Mouse (Mus musculus): Measurements from ENCODE around the gene Ttll11. TPM values are rescaled to one million over a fixed set of nuclear protein-coding genes. Genes with fewer than 3 reads are reported as not detected.
A peak's percentile ranks its signal among the peaks of the same experiment; 100 is the strongest.

Gene Ttll11
- total and polyA plus RNA-seq, 2 experiments from 2014 or later, result 1.7 to 5.0 TPM

DNA sequence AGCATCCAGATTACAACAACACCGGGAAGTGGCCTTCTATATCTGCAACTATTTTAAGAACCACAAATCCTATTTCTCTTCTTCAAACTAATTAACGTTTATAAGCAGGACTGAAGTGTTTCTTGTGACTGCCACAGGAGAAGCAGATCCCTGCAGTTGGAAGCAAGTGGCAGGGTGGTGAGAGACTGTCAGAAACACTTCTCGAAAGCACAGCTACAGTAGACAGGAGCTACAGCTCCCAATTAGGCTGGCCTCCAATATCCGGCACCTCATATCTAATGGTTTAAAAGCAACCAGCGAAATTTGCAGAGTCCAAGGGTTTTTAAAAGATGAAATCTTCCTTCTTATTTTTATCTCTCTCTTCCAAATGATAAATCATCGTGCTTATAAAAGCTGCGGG is 104.1 kb downstream of the Ttll11 start:
- Histone ChIP-seq H3K4me1 (ENCODE audit: control insufficient read depth, insufficient read depth) (peaks cover 5% of the 10 kb centered on the region), H3K27me3 (ENCODE audit: control insufficient read depth, insufficient read depth, low read length) (no peaks in the 10 kb centered on the region), H3K9me3 (replicated peaks; ENCODE audit: control insufficient read depth, low read length) (no peaks in the 10 kb centered on the region), H3K4me2 (ENCODE audit: low read depth, low read length) (no peak overlapping the region), H3K9ac (replicated peaks; ENCODE audit: low read depth, low read length) (no peak overlapping the region), H3K36me3 (replicated peaks; ENCODE audit: control insufficient read depth, insufficient read depth, low read length) (no peaks in the 10 kb centered on the region), H3K27ac (ENCODE audit: low read depth) (no peak overlapping the region), H3K4me3 (ENCODE audit: low read depth, low read length) (no peak overlapping the region)
- no peak for TF ChIP-seq EP300 (IDR thresholded peaks at IDR 0.05; ENCODE audit: low read depth)
- WGBS, result 38% methylated on average over 7 of the region's 7 CpGs
- ATAC-seq (ENCODE audit: insufficient read depth, low read depth), result peak; percentile 63; the same call in 1 of the 2 replicates
- DNase-seq (ENCODE audit: low spot score), result no peak

DNA sequence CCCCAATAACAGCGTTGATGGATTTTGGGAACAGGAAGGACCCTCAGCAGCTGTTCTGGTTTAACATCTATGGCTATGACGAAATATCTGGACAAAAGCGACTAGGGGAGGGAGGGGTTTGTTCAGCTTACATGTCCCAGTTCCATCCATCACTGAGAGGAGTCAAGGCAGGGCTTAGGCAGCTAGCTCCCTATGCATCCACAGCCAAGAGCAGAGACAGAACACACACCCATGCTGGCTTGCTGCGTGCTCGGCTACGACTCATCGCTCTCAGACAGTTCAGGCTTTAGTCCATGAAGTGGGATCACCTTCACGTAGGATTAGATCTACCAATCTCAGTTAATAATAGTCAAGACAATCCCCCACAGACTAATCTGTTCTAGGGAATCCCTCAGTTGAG is 105.3 kb downstream of the Ttll11 start:
- 85% methylated on average over 8 of the region's 8 CpGs for WGBS

DNA sequence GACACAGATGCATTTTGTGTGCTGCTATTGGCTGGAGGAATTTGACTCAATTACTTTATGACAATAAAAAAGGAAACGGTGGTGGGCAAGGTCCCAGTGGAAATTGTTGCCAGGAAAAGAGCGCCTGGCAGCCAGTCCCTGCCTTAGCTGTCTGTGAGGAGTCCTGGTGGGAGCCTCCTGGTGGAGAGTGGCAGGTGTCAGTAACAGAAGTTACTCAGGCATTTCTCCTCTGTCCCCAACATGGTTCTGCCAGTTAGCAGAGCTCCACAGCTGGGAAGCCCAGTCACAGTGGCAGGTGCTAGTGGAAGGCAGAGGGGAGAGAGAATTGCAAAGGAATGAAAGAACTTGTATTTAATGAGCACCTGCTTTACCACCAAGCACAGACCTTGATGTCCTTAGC is 110.5 kb downstream of the Ttll11 start:
- WGBS, result 59% methylated on average over 2 of the region's 2 CpGs

More for the DNA sequence above, 105.3 kb downstream of the Ttll11 start:
- Histone ChIP-seq H3K36me3 (replicated peaks; ENCODE audit: control insufficient read depth, insufficient read depth, low read length) (no peaks in the 10 kb centered on the region), H3K9ac (replicated peaks; ENCODE audit: low read depth, low read length) (no peak overlapping the region), H3K9me3 (replicated peaks; ENCODE audit: control insufficient read depth, low read length) (no peaks in the 10 kb centered on the region), H3K27me3 (ENCODE audit: control insufficient read depth, insufficient read depth, low read length) (no peaks in the 10 kb centered on the region), H3K27ac (ENCODE audit: low read depth) (no peak overlapping the region), H3K4me1 (ENCODE audit: control insufficient read depth, insufficient read depth) (peaks cover 5% of the 10 kb centered on the region), H3K4me2 (ENCODE audit: low read depth, low read length) (no peak overlapping the region), H3K4me3 (ENCODE audit: low read depth, low read length) (no peak overlapping the region)
- ATAC-seq (ENCODE audit: insufficient read depth, low read depth) (no peak), DNase-seq (ENCODE audit: low spot score) (no peak)
- TF ChIP-seq EP300 (IDR thresholded peaks at IDR 0.05; ENCODE audit: low read depth) (no peak), CTCF (IDR thresholded peaks at IDR 0.05; ENCODE audit: low read depth) (no peak)

GRCm38 (mm10) chr2:35863284-35863683 is 116.4 kb downstream of the Ttll11 start:
- H3K4me2 ChIP-seq (ENCODE audit: low read depth, low read length), result no peak overlapping the region

More for the DNA sequence above, 110.5 kb downstream of the Ttll11 start:
- no peak overlapping the region for H3K4me3 ChIP-seq (ENCODE audit: low read depth, low read length)
- H3K36me3 ChIP-seq (replicated peaks; ENCODE audit: control insufficient read depth, insufficient read depth, low read length), result no peaks in the 10 kb centered on the region
- no peak overlapping the region for H3K9ac ChIP-seq (replicated peaks; ENCODE audit: low read depth, low read length)
- no peaks in the 10 kb centered on the region for H3K27me3 ChIP-seq (ENCODE audit: control insufficient read depth, insufficient read depth, low read length)
- no peak for ATAC-seq (ENCODE audit: insufficient read depth, low read depth)
- H3K27ac ChIP-seq (ENCODE audit: low read depth), result no peak overlapping the region
- no peak overlapping the region for H3K4me2 ChIP-seq (ENCODE audit: low read depth, low read length)
- no peaks in the 10 kb centered on the region for H3K9me3 ChIP-seq (replicated peaks; ENCODE audit: control insufficient read depth, low read length)
- no peaks in the 10 kb centered on the region for H3K4me1 ChIP-seq (ENCODE audit: control insufficient read depth, insufficient read depth)
- DNase-seq (ENCODE audit: low spot score), result no peak
- TF ChIP-seq EP300 (IDR thresholded peaks at IDR 0.05; ENCODE audit: low read depth) (no peak), CTCF (IDR thresholded peaks at IDR 0.05; ENCODE audit: low read depth) (no peak)

GRCm38 (mm10) chr2:35861185-35861584 is 118.5 kb downstream of the Ttll11 start:
- Histone ChIP-seq H3K4me1 (ENCODE audit: control insufficient read depth, insufficient read depth) (peaks cover 8% of the 10 kb centered on the region), H3K4me3 (ENCODE audit: low read depth, low read length) (no peak overlapping the region), H3K27ac (ENCODE audit: low read depth) (no peak overlapping the region), H3K27me3 (ENCODE audit: control insufficient read depth, insufficient read depth, low read length) (no peaks in the 10 kb centered on the region), H3K9ac (replicated peaks; ENCODE audit: low read depth, low read length) (no peak overlapping the region), H3K4me2 (ENCODE audit: low read depth, low read length) (no peak overlapping the region), H3K9me3 (replicated peaks; ENCODE audit: control insufficient read depth, low read length) (no peaks in the 10 kb centered on the region), H3K36me3 (replicated peaks; ENCODE audit: control insufficient read depth, insufficient read depth, low read length) (no peaks in the 10 kb centered on the region)
- TF ChIP-seq EP300 (IDR thresholded peaks at IDR 0.05; ENCODE audit: low read depth) (no peak), CTCF (IDR thresholded peaks at IDR 0.05; ENCODE audit: low read depth) (no peak)
- ATAC-seq (ENCODE audit: insufficient read depth, low read depth), result peak; percentile 41
- 42% methylated on average over 7 of the region's 7 CpGs for WGBS
- peak; percentile 36 for DNase-seq (ENCODE audit: low spot score)

More at GRCm38 (mm10) chr2:35863284-35863683, 116.4 kb downstream of the Ttll11 start:
- no peak overlapping the region for H3K27ac ChIP-seq (ENCODE audit: low read depth)
- no peaks in the 10 kb centered on the region for H3K36me3 ChIP-seq (replicated peaks; ENCODE audit: control insufficient read depth, insufficient read depth, low read length)
- H3K9ac ChIP-seq (replicated peaks; ENCODE audit: low read depth, low read length), result no peak overlapping the region
- H3K4me1 ChIP-seq (ENCODE audit: control insufficient read depth, insufficient read depth), result peaks cover 8% of the 10 kb centered on the region
- H3K27me3 ChIP-seq (ENCODE audit: control insufficient read depth, insufficient read depth, low read length), result no peaks in the 10 kb centered on the region
- no peaks in the 10 kb centered on the region for H3K9me3 ChIP-seq (replicated peaks; ENCODE audit: control insufficient read depth, low read length)
- no peak for TF ChIP-seq EP300 (IDR thresholded peaks at IDR 0.05; ENCODE audit: low read depth)
- TF ChIP-seq CTCF (IDR thresholded peaks at IDR 0.05; ENCODE audit: low read depth), result no peak
- 80% methylated on average over 4 of the region's 4 CpGs for WGBS
- H3K4me3 ChIP-seq (ENCODE audit: low read depth, low read length), result no peak overlapping the region
- ATAC-seq (ENCODE audit: insufficient read depth, low read depth) (no peak), DNase-seq (ENCODE audit: low spot score) (no peak)

- no peak for DNase-seq (ENCODE audit: low spot score)
- H3K36me3 ChIP-seq (replicated peaks; ENCODE audit: control insufficient read depth, insufficient read depth, low read length), result no peaks in the 10 kb centered on the region
- no peak for TF ChIP-seq EP300 (IDR thresholded peaks at IDR 0.05; ENCODE audit: low read depth)
- no peak for TF ChIP-seq CTCF (IDR thresholded peaks at IDR 0.05; ENCODE audit: low read depth)
- no peaks in the 10 kb centered on the region for H3K27me3 ChIP-seq (ENCODE audit: control insufficient read depth, insufficient read depth, low read length)
- no peak for ATAC-seq (ENCODE audit: insufficient read depth, low read depth)
- no peak overlapping the region for H3K4me3 ChIP-seq (ENCODE audit: low read depth, low read length)
- H3K27ac ChIP-seq (ENCODE audit: low read depth), result no peak overlapping the region
- 20% methylated on average over 10 of the region's 10 CpGs for WGBS
- no peak overlapping the region for H3K9ac ChIP-seq (replicated peaks; ENCODE audit: low read depth, low read length)
- H3K9me3 ChIP-seq (replicated peaks; ENCODE audit: control insufficient read depth, low read length), result no peaks in the 10 kb centered on the region
- no peak overlapping the region for H3K4me2 ChIP-seq (ENCODE audit: low read depth, low read length)
- H3K4me1 ChIP-seq (ENCODE audit: control insufficient read depth, insufficient read depth), result peaks cover 8% of the 10 kb centered on the region
Observed at GRCm38 (mm10) chr2:35860394-35860744, 119.3 kb downstream of the Ttll11 start.
